Mouse (Mus musculus) heart, embryonic 14.5 days (tissue): ENCODE data around the gene Tgfbr1. TPM values are rescaled to one million over a fixed set of nuclear protein-coding genes. Genes with fewer than 3 reads are reported as not detected.
A peak's percentile ranks its signal among the peaks of the same experiment; 100 is the strongest.

Source experiments
- ATAC-seq: fragments of 200-750 bp; cut with Nextera tagmentation; 2 replicates; pipeline ENCODE4 v1.8.0; 2017; ENCODE audit warnings: low read depth, moderate TSS enrichment; ENCODE audit not compliant: insufficient number of reproducible peaks, insufficient read depth, low FRiP score
- H3K27ac ChIP-seq, 2 experiments: fragments of 200-500 bp in 1 of 2; fragments of 300-500 bp in 1 of 2; sonication (generic) in 1 of 2; replicated peaks in 1 of 2; 2 replicates each; pipeline ENCODE4 v1.5.1; 2012 to 2014; ENCODE audit warnings: low read depth in 2 of 2, low read length in 2 of 2, control low read depth in 1 of 2, mild to moderate bottlenecking in 1 of 2, mixed read lengths in 1 of 2; ENCODE audit not compliant: control insufficient read depth in 1 of 2, insufficient read depth in 1 of 2
- H3K27me3 ChIP-seq: fragments of 300-500 bp; sonication (generic); 2 replicates; pipeline ENCODE4 v1.6.1; 2014; ENCODE audit warnings: mild to moderate bottlenecking, low read length, control low read depth; ENCODE audit not compliant: control insufficient read depth, insufficient read depth
- H3K36me3 ChIP-seq: fragments of 300-500 bp; sonication (generic); 2 replicates; pipeline ENCODE4 v1.6.1; 2014; ENCODE audit warnings: mild to moderate bottlenecking, control low read depth, low read length, mixed read lengths; ENCODE audit not compliant: control insufficient read depth, insufficient read depth
- H3K4me1 ChIP-seq, 2 experiments: fragments of 200-500 bp in 1 of 2; fragments of 300-500 bp in 1 of 2; sonication (generic) in 1 of 2; 2 replicates each; pipeline ENCODE4 v1.6.1; 2012 to 2014; ENCODE audit warnings: low read length in 2 of 2, control low read depth in 1 of 2, mixed read lengths in 1 of 2; ENCODE audit not compliant: control insufficient read depth in 2 of 2, insufficient read depth in 2 of 2
- H3K4me2 ChIP-seq: fragments of 300-500 bp; sonication (generic); 2 replicates; pipeline ENCODE4 v1.6.1; 2014; ENCODE audit warnings: mild to moderate bottlenecking, low read length
- H3K4me3 ChIP-seq, 2 experiments: fragments of 200-500 bp in 1 of 2; fragments of 300-500 bp in 1 of 2; sonication (generic) in 1 of 2; 2 replicates each; pipeline ENCODE4 v1.5.1; 2012 to 2014; ENCODE audit warnings: low read length in 2 of 2, mild to moderate bottlenecking in 2 of 2, control low read depth in 1 of 2, low read depth in 1 of 2, moderate library complexity in 1 of 2; ENCODE audit not compliant: control insufficient read depth in 1 of 2, insufficient read depth in 1 of 2
- H3K9ac ChIP-seq: fragments of 300-500 bp; sonication (generic); 2 replicates; pipeline ENCODE4 v1.6.1; 2014; ENCODE audit warnings: mild to moderate bottlenecking, low read length
- H3K9me3 ChIP-seq: fragments of 300-500 bp; sonication (generic); 2 replicates; pipeline ENCODE4 v1.6.1; 2016; ENCODE audit warnings: low read length, control low read depth; ENCODE audit not compliant: control insufficient read depth
- WGBS: fragments of 180-500 bp; shearing (Covaris S2); extraction: QIAGEN DNeasy Blood & Tissue Kit; methylation state at CpG from one replicate; pipeline ENCODE4 v1.1.7; 2014; 5-methylcytosine and 5-hydroxymethylcytosine counted together
- polyA plus RNA-seq: library from polyadenylated mRNA; unstranded; fragments of >200 nt; fragmentation: Nextera tagmentation; extraction: Ambion mirVana; gene quantifications from 2 replicates; pipeline ENCODE4 v1.2.1, GENCODE M21; 2014

Gene Tgfbr1
- polyA plus RNA-seq, 1 experiment from 2014 or later = 29.8 TPM

- H3K27me3 ChIP-seq = no peaks in the 10 kb centered on the region
- no peak overlapping the region for H3K4me2 ChIP-seq
- H3K4me1 ChIP-seq = no peaks in the 10 kb centered on the region; a peak in 1 of 4 replicates
- no peak overlapping the region for H3K27ac ChIP-seq
- no peaks in the 10 kb centered on the region for H3K9me3 ChIP-seq
- H3K4me3 ChIP-seq = no peak overlapping the region
- 13% methylated on average over 1 of the region's 1 CpGs for WGBS
- ATAC-seq = no peak
- no peaks in the 10 kb centered on the region for H3K36me3 ChIP-seq
- no peak overlapping the region for H3K9ac ChIP-seq
Measured at GRCm38 (mm10) chr4:47329285-47329684, 23.7 kb upstream of the Tgfbr1 start.

GRCm38 (mm10) chr4:47330378-47331052, 22.5 kb upstream of the Tgfbr1 start:
- Histone ChIP-seq H3K9ac (no peak overlapping the region), H3K4me2 (no peak overlapping the region), H3K4me1 (no peaks in the 10 kb centered on the region; a peak in 1 of 4 replicates), H3K27ac (no peak overlapping the region), H3K9me3 (no peaks in the 10 kb centered on the region), H3K36me3 (no peaks in the 10 kb centered on the region), H3K27me3 (no peaks in the 10 kb centered on the region), H3K4me3 (no peak overlapping the region)
- 79% methylated on average over 13 of the region's 13 CpGs for WGBS
- no peak for ATAC-seq

GRCm38 (mm10) chr4:47332812-47333343, 20.1 kb upstream of the Tgfbr1 start:
- H3K4me2 ChIP-seq = no peak overlapping the region
- no peaks in the 10 kb centered on the region for H3K36me3 ChIP-seq
- H3K9ac ChIP-seq = no peak overlapping the region

GRCm38 (mm10) chr4:47333541-47333940, 19.5 kb upstream of the Tgfbr1 start:
- H3K4me2 ChIP-seq = no peak overlapping the region
- no peaks in the 10 kb centered on the region for H3K9me3 ChIP-seq
- H3K9ac ChIP-seq = no peak overlapping the region
- H3K27me3 ChIP-seq = no peaks in the 10 kb centered on the region
- H3K4me3 ChIP-seq = no peak overlapping the region
- no peaks in the 10 kb centered on the region; a peak in 1 of 4 replicates for H3K4me1 ChIP-seq
- 79% methylated on average over 3 of the region's 3 CpGs for WGBS
- H3K27ac ChIP-seq = no peak overlapping the region
- ATAC-seq = no peak
- H3K36me3 ChIP-seq = no peaks in the 10 kb centered on the region

More at GRCm38 (mm10) chr4:47332812-47333343, 20.1 kb upstream of the Tgfbr1 start:
- 84% methylated on average over 6 of the region's 6 CpGs for WGBS
- H3K4me1 ChIP-seq = no peaks in the 10 kb centered on the region; a peak in 1 of 4 replicates
- H3K27ac ChIP-seq = no peak overlapping the region
- ATAC-seq = no peak
- H3K27me3 ChIP-seq = no peaks in the 10 kb centered on the region
- H3K9me3 ChIP-seq = no peaks in the 10 kb centered on the region
- no peak overlapping the region for H3K4me3 ChIP-seq

- WGBS = 52% methylated on average over 3 of the region's 3 CpGs
- Histone ChIP-seq H3K27ac (no peak overlapping the region), H3K9ac (no peak overlapping the region), H3K4me3 (no peak overlapping the region), H3K27me3 (no peaks in the 10 kb centered on the region), H3K36me3 (no peaks in the 10 kb centered on the region), H3K4me2 (no peak overlapping the region), H3K4me1 (peaks cover 7 to 8% of the 10 kb centered on the region in 2 experiments; a peak in 3 of 4 replicates), H3K9me3 (no peaks in the 10 kb centered on the region)
- no peak for ATAC-seq
Measured at GRCm38 (mm10) chr4:47336941-47337600, 16.0 kb upstream of the Tgfbr1 start.

- H3K4me3 ChIP-seq = no peak overlapping the region
- no peaks in the 10 kb centered on the region for H3K36me3 ChIP-seq
- no peaks in the 10 kb centered on the region for H3K9me3 ChIP-seq
- H3K4me1 ChIP-seq = peaks cover 8 to 9% of the 10 kb centered on the region in 2 experiments; a peak in 3 of 4 replicates
- WGBS = 51% methylated on average over 8 of the region's 8 CpGs
- no peaks in the 10 kb centered on the region for H3K27me3 ChIP-seq
- no peak for ATAC-seq
- no peak overlapping the region for H3K9ac ChIP-seq
- no peak overlapping the region for H3K27ac ChIP-seq
- H3K4me2 ChIP-seq = 0 out of 2 replicates have a peak overlapping the region, but pooled peaks have one; percentile 4
Measured at GRCm38 (mm10) chr4:47342632-47343031, 10.4 kb upstream of the Tgfbr1 start.

GRCm38 (mm10) chr4:47347022-47347421, 6.0 kb upstream of the Tgfbr1 start:
- Histone ChIP-seq H3K4me3 (no peak overlapping the region), H3K9ac (no peak overlapping the region), H3K36me3 (no peaks in the 10 kb centered on the region), H3K4me1 (peaks cover 4 to 5% of the 10 kb centered on the region in 2 experiments; a peak in 1 of 4 replicates), H3K9me3 (no peaks in the 10 kb centered on the region), H3K27me3 (no peaks in the 10 kb centered on the region), H3K27ac (no peak overlapping the region), H3K4me2 (no peak overlapping the region)
- WGBS = 80% methylated on average over 4 of the region's 4 CpGs
- ATAC-seq = no peak
